Mouse (Mus musculus) C2C12 (cell line): ENCODE data around the gene Hnrnpa3. TPM values are rescaled to one million over a fixed set of nuclear protein-coding genes. Genes with fewer than 3 reads are reported as not detected.
"Not testable (repeated sequence)": the region's sequence is repeated elsewhere in the genome, so short reads cannot be mapped to it uniquely, and the experiment has no call there.

Experiments used
- H3K27me3 ChIP-seq: one replicate; pipeline ENCODE4 v1.6.1; 2011; ENCODE audit not compliant: control insufficient read depth, insufficient read depth, insufficient read length
- H3K36me3 ChIP-seq: one replicate; pipeline ENCODE4 v1.6.1; 2011; ENCODE audit not compliant: control insufficient read depth, insufficient read depth
- H3K4me3 ChIP-seq: one replicate; pipeline ENCODE4 v1.5.1; 2011; ENCODE audit warnings: mild to moderate bottlenecking, control low read depth; ENCODE audit not compliant: poor library complexity, insufficient read depth, severe bottlenecking
- H3K79me2 ChIP-seq: one replicate; pipeline ENCODE4 v1.6.1; 2011; ENCODE audit not compliant: control insufficient read depth, insufficient read depth
- H3K79me3 ChIP-seq: one replicate; pipeline ENCODE4 v1.6.1; 2011; ENCODE audit warnings: low read depth, control low read depth
- H3ac ChIP-seq: one replicate; pipeline ENCODE3; 2011; ENCODE audit warnings: low read depth; ENCODE audit not compliant: control insufficient read depth, insufficient read length
- CEBPB ChIP-seq: IDR thresholded peaks from one replicate; pipeline ENCODE4 v1.6.1; 2011; ENCODE audit warnings: low read depth, mild to moderate bottlenecking, control low read depth, moderate library complexity
- CTCF ChIP-seq: IDR thresholded peaks from one replicate; pipeline ENCODE4 v1.5.1; 2011; ENCODE audit not compliant: control insufficient read depth, insufficient read depth, insufficient read length
- FOSL1 ChIP-seq: IDR thresholded peaks from one replicate; pipeline ENCODE4 v1.8.0; 2011; ENCODE audit warnings: mild to moderate bottlenecking, low read length; ENCODE audit not compliant: poor library complexity, insufficient read depth, severe bottlenecking
- MAX ChIP-seq: IDR thresholded peaks from one replicate; pipeline ENCODE4 v1.6.1; 2011; ENCODE audit warnings: mild to moderate bottlenecking, control low read depth
- MYOD1 ChIP-seq: IDR thresholded peaks from one replicate; pipeline ENCODE4 v1.6.1; 2011; ENCODE audit warnings: low read depth; ENCODE audit not compliant: control insufficient read depth, insufficient read length
- MYOG ChIP-seq: IDR thresholded peaks from one replicate; pipeline ENCODE4 v1.6.1; 2011; ENCODE audit not compliant: control insufficient read depth, insufficient read length; ENCODE audit errors: extremely low read depth
- USF1 ChIP-seq: IDR thresholded peaks from one replicate; pipeline ENCODE4 v1.6.1; 2011; ENCODE audit warnings: low read depth, mild to moderate bottlenecking, control low read depth, moderate library complexity
- long read RNA-seq, 2 experiments: library from polyadenylated mRNA; unstranded; transcript quantifications; one replicate each; pipeline ENCODE4 v2.0.0; 2019 to 2020
- polyA plus RNA-seq: library from polyadenylated mRNA; unstranded; fragments of >200 nt; fragmentation: generic; extraction: Trizol; gene quantifications from one replicate; pipeline ENCODE4 v1.2.1, GENCODE M21; 2012; ENCODE audit warnings: missing spikeins

Hnrnpa3 gene
- 341 TPM for polyA plus RNA-seq
- long read RNA-seq, experiment 1, full-length matches to known transcripts: 18 of 26 reads
- long read RNA-seq, experiment 1, partial matches to known transcripts: 2 of 26 reads
- long read RNA-seq, experiment 1, other reads (novel, unspliced or antisense): 6 of 26 reads
- long read RNA-seq, experiment 2, full-length matches to known transcripts: 101 of 117 reads
- long read RNA-seq, experiment 2, partial matches to known transcripts: 6 of 117 reads
- long read RNA-seq, experiment 2, other reads (novel, unspliced or antisense): 10 of 117 reads

DNA sequence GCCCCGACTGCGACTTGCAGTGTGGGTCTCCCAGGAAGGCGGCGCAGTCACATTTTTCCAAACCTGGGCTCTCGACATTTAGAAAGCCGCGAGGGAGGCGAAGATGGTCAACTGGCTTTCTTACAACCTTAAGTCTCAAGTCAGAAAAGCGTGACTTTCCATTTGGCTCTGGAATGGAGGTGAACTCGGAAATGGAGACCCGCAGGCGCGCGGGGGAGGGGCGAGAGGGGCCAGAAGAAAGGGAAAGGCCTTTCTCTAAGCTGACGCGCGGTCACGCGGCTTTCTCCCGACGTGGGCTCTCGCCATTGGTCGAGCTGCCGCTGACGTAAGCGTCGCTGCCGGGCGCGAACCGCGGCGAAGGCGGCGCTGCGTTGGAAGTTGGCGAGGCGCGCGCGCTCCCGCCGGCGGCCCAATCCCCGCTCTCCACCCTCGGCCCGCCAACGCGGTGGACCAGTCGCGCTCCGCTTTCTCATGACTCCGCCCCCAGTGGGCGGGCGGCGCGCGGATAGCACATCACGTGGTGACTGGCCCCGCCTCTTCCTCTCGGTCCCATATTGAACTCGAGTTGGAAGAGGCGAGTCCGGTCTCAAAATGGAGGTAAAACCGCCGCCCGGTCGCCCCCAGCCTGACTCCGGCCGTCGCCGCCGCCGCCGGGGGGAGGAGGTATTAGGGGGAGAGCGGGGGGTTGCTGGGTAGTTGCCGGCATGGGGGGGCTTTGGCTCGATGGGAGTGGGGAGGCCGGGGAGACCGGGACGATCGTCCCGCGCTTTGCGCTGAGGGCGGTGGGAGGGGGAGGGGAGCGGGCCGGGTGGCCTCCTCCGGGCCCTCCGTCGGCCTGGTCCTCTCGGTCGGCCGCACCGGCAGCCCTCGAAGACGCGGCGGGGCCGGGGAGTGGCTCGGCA is at the start of gene Hnrnpa3:
Gene Hnrnpa3 (plus strand): TSS at position 535 of the 902 bp plus-strand sequence.
- peaks cover 48% of the 10 kb centered on the region for H3K79me2 ChIP-seq
- H3K27me3 ChIP-seq: no peaks in the 10 kb centered on the region
- H3ac ChIP-seq: peak within 1 kb of the TSS; percentile 90
- TF ChIP-seq MYOD1 (no peak), MYOG (no peak), MAX (peak; percentile 8)
- H3K79me3 ChIP-seq: peaks cover 43% of the 10 kb centered on the region
- peak within 1 kb of the TSS; percentile 94 for H3K4me3 ChIP-seq
- peaks cover 41% of the 10 kb centered on the region for H3K36me3 ChIP-seq

DNA sequence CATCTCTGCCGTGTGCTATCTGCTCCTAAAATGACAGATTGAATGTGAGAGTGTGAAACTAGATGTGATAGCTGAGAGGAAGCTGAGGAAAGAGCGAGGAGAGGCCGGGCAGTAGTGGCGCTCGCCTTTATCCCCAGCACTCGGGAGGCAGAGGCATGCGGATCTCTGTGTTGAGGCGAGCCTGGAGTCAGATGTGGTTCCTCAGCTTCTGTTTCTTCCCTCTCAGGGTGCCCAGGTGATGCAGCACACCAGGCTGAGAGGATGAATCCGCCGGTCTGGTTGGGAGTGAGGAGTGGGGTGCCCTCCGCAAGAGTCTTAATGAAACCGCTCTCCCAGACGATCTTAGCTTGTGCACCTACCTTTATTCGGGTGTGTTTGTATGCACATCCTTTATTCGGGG is 49.1 kb upstream of the Hnrnpa3 start:
- Histone ChIP-seq H3K79me2 (no peaks in the 10 kb centered on the region), H3ac (peak overlapping the region; percentile 58), H3K79me3 (no peaks in the 10 kb centered on the region), H3K27me3 (no peaks in the 10 kb centered on the region), H3K36me3 (no peaks in the 10 kb centered on the region), H3K4me3 (no peak overlapping the region)
- no peak for TF ChIP-seq FOSL1
- TF ChIP-seq CEBPB: no peak
- TF ChIP-seq MYOD1: no peak
- TF ChIP-seq MYOG: no peak
- no peak for TF ChIP-seq USF1
- TF ChIP-seq MAX: no peak

DNA sequence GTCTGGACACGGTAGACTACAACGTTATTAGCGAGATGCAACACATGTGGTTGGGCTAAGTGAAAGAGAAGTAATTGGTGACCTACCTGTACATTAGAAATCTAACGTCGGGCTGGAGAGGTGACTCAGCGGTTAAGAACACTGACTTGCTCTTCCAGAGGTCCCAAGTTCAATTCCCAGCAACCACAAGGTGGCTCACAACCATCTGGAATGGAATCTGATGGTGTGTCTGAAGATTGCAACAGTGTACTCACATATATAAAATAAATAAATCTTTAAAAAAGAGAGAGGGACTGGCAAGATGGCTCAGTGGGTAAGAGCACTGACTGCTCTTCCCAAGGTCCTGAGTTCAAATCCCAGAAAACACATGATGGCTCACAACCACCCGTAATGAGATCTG is 48.5 kb upstream of the Hnrnpa3 start:
- H3K27me3 ChIP-seq, H3K4me3 ChIP-seq, H3ac ChIP-seq: not testable (repeated sequence)

DNA sequence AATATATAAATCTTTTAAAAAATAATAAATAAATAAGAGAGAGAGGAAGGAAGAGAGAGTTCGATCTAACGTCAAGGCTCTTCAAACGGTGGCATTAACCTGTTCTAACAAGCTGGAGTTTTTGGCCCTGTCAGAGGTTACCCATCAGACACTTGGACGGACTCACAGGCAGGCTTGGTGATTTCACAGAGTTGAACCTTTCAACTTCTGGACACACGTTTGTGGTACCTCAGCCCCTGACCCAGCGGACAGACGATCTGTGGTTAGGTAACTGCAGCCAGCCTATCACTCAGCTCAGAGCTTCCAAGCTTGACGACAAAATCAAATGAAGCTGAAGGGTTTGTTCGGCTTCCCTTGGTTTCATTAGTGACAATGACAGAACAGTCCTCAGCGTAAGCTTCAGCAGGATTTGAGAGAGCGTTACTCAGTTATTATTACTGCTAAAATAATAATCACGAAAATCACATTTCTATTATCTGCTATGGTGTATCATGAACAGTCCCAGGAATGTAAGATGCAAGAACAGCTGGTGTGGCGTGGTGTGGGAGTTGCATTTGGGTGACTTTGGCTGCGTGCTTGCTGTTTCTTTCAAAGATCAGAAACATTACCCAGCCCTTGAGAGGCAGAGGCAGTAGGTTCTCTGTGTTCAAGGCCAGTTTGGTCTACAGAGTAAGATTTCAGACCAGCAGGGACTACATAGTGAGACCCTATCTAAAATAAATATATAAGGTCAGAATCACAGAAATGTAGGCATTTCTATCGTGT is 47.8 kb upstream of the Hnrnpa3 start:
- Histone ChIP-seq H3K27me3 (no peaks in the 10 kb centered on the region), H3K4me3 (no peak overlapping the region), H3K79me3 (no peaks in the 10 kb centered on the region), H3ac (no peak overlapping the region), H3K79me2 (no peaks in the 10 kb centered on the region), H3K36me3 (no peaks in the 10 kb centered on the region)
- TF ChIP-seq FOSL1: no peak
- TF ChIP-seq CTCF: no peak
- no peak for TF ChIP-seq MYOD1
- TF ChIP-seq CEBPB: no peak
- TF ChIP-seq USF1: no peak
- no peak for TF ChIP-seq MYOG

More for the DNA sequence above, 48.5 kb upstream of the Hnrnpa3 start:
- H3K36me3 ChIP-seq, H3K79me3 ChIP-seq, H3K79me2 ChIP-seq: not testable (repeated sequence)
- peak; percentile 20 for TF ChIP-seq MAX
- TF ChIP-seq CEBPB: peak; percentile 54

DNA sequence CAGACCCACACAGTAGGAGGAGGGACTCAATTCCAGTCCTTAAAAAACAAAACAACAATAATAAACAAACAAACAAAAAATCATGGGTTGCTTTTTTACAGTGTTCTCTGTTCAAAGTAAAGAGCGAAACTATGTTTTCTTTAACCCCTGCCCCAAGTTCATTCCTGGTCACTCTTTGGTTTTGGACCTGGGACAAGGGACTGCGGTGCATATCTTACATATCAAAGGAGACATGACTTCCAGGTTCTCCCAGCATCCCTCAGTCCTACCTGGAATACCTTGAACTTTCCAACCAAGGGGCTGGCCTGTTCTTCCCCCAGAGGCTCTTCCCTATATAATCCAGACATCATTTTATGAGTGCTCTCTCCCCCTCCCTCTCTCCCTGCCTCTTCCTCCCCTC is 47.1 kb upstream of the Hnrnpa3 start:
- Histone ChIP-seq H3K27me3 (no peaks in the 10 kb centered on the region), H3K79me3 (no peaks in the 10 kb centered on the region), H3K79me2 (no peaks in the 10 kb centered on the region), H3ac (no peak overlapping the region), H3K36me3 (no peaks in the 10 kb centered on the region), H3K4me3 (no peak overlapping the region)
- TF ChIP-seq MYOG (no peak), CTCF (no peak), CEBPB (no peak), MYOD1 (no peak), MAX (no peak), USF1 (no peak), FOSL1 (no peak)

DNA sequence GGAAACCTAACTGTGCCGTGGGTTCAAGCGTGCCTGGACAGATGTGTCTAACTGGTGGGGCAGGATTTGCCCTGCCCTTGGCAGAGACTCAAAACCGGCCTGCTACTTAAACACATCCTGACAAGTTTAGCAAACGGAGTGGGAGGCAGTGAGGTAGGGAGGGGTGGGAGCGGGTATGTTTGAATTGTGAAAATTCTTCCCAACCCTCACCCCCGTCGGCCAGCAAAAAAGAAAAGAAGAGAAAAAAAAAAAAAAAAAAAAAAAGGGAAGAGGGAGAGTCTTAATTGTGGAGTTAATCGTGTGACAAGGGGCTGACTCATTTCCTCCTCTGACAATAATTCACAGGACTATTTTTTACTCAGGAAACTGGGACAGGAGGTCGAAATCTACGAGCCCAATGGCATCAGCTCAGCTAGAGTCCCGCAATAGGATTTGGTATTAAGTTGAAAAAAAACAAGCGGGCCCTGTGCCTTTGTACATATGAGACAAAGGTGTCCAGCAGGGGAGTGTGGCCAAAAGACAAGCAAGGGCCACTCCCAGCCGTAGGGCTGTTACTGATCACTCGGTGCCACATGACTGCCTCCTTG is 46.0 kb upstream of the Hnrnpa3 start:
- Histone ChIP-seq H3K27me3 (no peaks in the 10 kb centered on the region), H3K36me3 (no peaks in the 10 kb centered on the region), H3K79me3 (no peaks in the 10 kb centered on the region), H3K4me3 (no peak overlapping the region), H3K79me2 (no peaks in the 10 kb centered on the region), H3ac (peak overlapping the region; percentile 69)
- TF ChIP-seq FOSL1 (peak; percentile 27), CTCF (no peak), CEBPB (no peak), MYOD1 (no peak), MYOG (no peak), MAX (no peak), USF1 (peak; percentile 55)
